Mouse (Mus musculus) bone marrow, adult 2 months (tissue): Measurements from ENCODE around the gene Mrps6. TPM values are rescaled to one million over a fixed set of nuclear protein-coding genes. Genes with fewer than 3 reads are reported as not detected.

Source experiments
- H3K27ac ChIP-seq: fragments of 200-500 bp; 2 replicates; pipeline ENCODE4 v1.5.1; 2012; ENCODE audit warnings: low read depth, mild to moderate bottlenecking, control low read depth, inconsistent platforms, low read length; ENCODE audit not compliant: control insufficient read depth, poor library complexity, insufficient read depth
- H3K4me1 ChIP-seq: fragments of 200-500 bp; 2 replicates; pipeline ENCODE4 v1.6.1; 2011; ENCODE audit warnings: low read length; ENCODE audit not compliant: control insufficient read depth, insufficient read depth
- H3K4me3 ChIP-seq: fragments of 200-500 bp; replicated peaks from 2 replicates; pipeline ENCODE3; 2011; ENCODE audit warnings: mild to moderate bottlenecking, low read depth, low read length, control low read depth; ENCODE audit not compliant: control insufficient read depth
- CTCF ChIP-seq: fragments of 200-500 bp; IDR thresholded peaks from 2 replicates; pipeline ENCODE4 v1.5.1; 2011; ENCODE audit warnings: low read length, control low read depth; ENCODE audit not compliant: control insufficient read depth, insufficient read depth
- POLR2A ChIP-seq: fragments of 200-500 bp; IDR thresholded peaks from 2 replicates; pipeline ENCODE4 v1.6.1; 2011; ENCODE audit warnings: low read depth, mild to moderate bottlenecking, control low read depth, low read length, borderline replicate concordance; ENCODE audit not compliant: control insufficient read depth
- WGBS: fragments of 180-500 bp; shearing (Covaris S2); methylation state at CpG from one replicate; pipeline ENCODE4 v1.1.7; 2018; 5-methylcytosine and 5-hydroxymethylcytosine counted together
- polyA plus RNA-seq: library from polyadenylated mRNA; stranded (reverse); fragments of >200 nt; gene quantifications from 2 replicates; pipeline ENCODE4 v1.2.4, GENCODE M21; 2011; ENCODE audit warnings: low replicate concordance; ENCODE audit not compliant: missing spikeins, insufficient read depth, insufficient read length

Mrps6 gene
- polyA plus RNA-seq, 1 experiment = 15.7 TPM

DNA sequence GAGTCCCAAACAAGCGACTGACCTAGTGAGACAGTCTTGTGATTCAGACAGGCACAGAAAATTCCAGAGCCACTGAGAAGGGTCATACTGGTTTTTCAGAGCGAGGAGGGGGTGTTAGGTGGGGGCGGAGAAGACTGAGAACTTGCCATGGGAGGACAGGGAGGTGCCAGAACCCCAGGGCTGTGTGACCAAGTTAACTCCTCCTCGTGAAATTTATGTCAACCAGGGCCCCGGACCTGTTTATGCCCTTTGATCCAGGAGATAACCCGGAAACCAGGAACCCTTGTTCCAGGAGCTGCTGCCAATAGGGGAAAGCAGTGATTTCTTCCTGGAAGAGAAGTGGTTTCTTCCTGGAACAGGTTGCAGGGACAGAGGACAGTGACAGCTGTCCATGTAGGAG lies 101.0 kb downstream of the Mrps6 start:
- TF ChIP-seq POLR2A = no peak
- no peak for TF ChIP-seq CTCF
- 59% methylated on average over 6 of the region's 6 CpGs for WGBS
- H3K27ac ChIP-seq = no peak overlapping the region
- no peaks in the 10 kb centered on the region for H3K4me1 ChIP-seq
- H3K4me3 ChIP-seq = no peak overlapping the region

Other genes starting within 250 kb of the Mrps6 start
- not detected in 2 replicates for gene Gm49711, start within 50 bp of the Mrps6 start, polyA plus RNA-seq
- gene Slc5a3, start 52 bp downstream of the Mrps6 start, polyA plus RNA-seq = 0.97 and 3.9 TPM in 2 replicates
- 0.59 TPM in 1 of 2 replicates, not detected in the other for gene Kcne2, start 234.1 kb downstream of the Mrps6 start, polyA plus RNA-seq
- 42.2 and 64.0 TPM in 2 replicates for gene Smim11, start 243.0 kb downstream of the Mrps6 start, polyA plus RNA-seq